Mouse (Mus musculus) lung, postnatal 0 days (tissue): ENCODE data around the gene Herpud1. TPM values are rescaled to one million over a fixed set of nuclear protein-coding genes. Genes with fewer than 3 reads are reported as not detected.

Experiments used
- ATAC-seq: fragments of 200-750 bp; cut with Nextera tagmentation; 2 replicates; pipeline ENCODE4 v1.8.0; 2017; ENCODE audit warnings: moderate library complexity
- DNase-seq: peaks from one replicate; pipeline ENCODE4 v3.0.0-alpha.2; 2016; ENCODE audit warnings: low spot score
- H3K27ac ChIP-seq: fragments of 300-500 bp; sonication (generic); 2 replicates; pipeline ENCODE4 v1.5.1; 2014; ENCODE audit warnings: antibody characterized with exemption, mild to moderate bottlenecking, low read length, mixed read lengths
- H3K27me3 ChIP-seq: fragments of 300-500 bp; sonication (generic); replicated peaks from 2 replicates; pipeline ENCODE4 v1.6.1; 2014; ENCODE audit warnings: low read length, mixed read lengths; ENCODE audit not compliant: insufficient read depth
- H3K36me3 ChIP-seq: fragments of 300-500 bp; sonication (generic); 2 replicates; pipeline ENCODE4 v1.6.1; 2014; ENCODE audit warnings: low read length, mixed read lengths; ENCODE audit not compliant: insufficient read depth
- H3K4me1 ChIP-seq: fragments of 300-500 bp; sonication (generic); 2 replicates; pipeline ENCODE4 v1.6.1; 2014; ENCODE audit warnings: antibody characterized with exemption, low read depth, low read length, mixed read lengths; ENCODE audit not compliant: insufficient read depth
- H3K4me2 ChIP-seq: fragments of 300-500 bp; sonication (generic); replicated peaks from 2 replicates; pipeline ENCODE4 v1.6.1; 2014; ENCODE audit warnings: low read depth, mild to moderate bottlenecking, low read length, moderate library complexity, mixed read lengths
- H3K4me3 ChIP-seq: fragments of 300-500 bp; sonication (generic); 2 replicates; pipeline ENCODE4 v1.5.1; 2014; ENCODE audit warnings: low read depth, low read length
- H3K9ac ChIP-seq: fragments of 300-500 bp; sonication (generic); replicated peaks from 2 replicates; pipeline ENCODE4 v1.6.1; 2014; ENCODE audit warnings: low read depth, mild to moderate bottlenecking
- H3K9me3 ChIP-seq: fragments of 300-500 bp; sonication (generic); 2 replicates; pipeline ENCODE4 v1.6.1; 2016; ENCODE audit warnings: low read length, mixed read lengths
- CTCF ChIP-seq: IDR thresholded peaks from 2 replicates; pipeline ENCODE4 v1.5.1; 2016; ENCODE audit warnings: antibody characterized with exemption, mild to moderate bottlenecking
- EP300 ChIP-seq: IDR thresholded peaks from 2 replicates; pipeline ENCODE4 v1.6.1; 2016; ENCODE audit warnings: antibody characterized with exemption, mild to moderate bottlenecking, control low read depth
- WGBS: fragments of 180-500 bp; shearing (Covaris S2); extraction: QIAGEN DNeasy Blood & Tissue Kit; methylation state at CpG from one replicate; pipeline ENCODE4 v1.1.7; 2014; 5-methylcytosine and 5-hydroxymethylcytosine counted together
- polyA plus RNA-seq: library from polyadenylated mRNA; unstranded; fragments of >200 nt; fragmentation: Nextera tagmentation; extraction: Ambion mirVana; gene quantifications from 2 replicates; pipeline ENCODE4 v1.2.1, GENCODE M21; 2015

The Herpud1 gene
- polyA plus RNA-seq, 1 experiment from 2014 or later: 217 TPM

DNA sequence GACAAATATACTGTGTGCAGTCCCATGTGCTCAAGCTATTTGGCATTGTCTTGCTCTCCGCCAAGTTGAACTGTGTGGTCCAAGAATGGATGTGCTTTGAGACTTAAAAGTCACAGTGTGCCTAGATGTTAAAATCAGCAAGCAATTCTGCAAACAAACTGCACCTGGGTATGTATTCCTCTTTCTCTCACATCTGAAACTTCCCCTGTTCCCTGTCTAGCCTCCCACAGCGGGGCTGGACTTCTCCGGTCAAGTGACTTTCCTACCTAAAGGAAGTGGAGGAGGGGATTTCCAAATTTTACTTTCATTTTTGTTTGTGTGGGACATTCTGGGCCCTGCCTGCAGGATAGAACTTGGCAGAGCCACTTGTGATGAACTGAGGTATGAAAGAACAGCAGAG is 56.9 kb downstream of the Herpud1 start:
- no peak overlapping the region for H3K27ac ChIP-seq
- no peaks in the 10 kb centered on the region for H3K27me3 ChIP-seq
- WGBS: 66% methylated on average over 3 of the region's 3 CpGs
- H3K36me3 ChIP-seq: no peaks in the 10 kb centered on the region
- DNase-seq: no peak
- H3K9me3 ChIP-seq: no peaks in the 10 kb centered on the region
- H3K9ac ChIP-seq: no peak overlapping the region
- H3K4me1 ChIP-seq: no peaks in the 10 kb centered on the region
- no peak overlapping the region for H3K4me3 ChIP-seq
- ATAC-seq: no peak
- TF ChIP-seq CTCF (no peak), EP300 (no peak)
- no peak overlapping the region for H3K4me2 ChIP-seq

DNA sequence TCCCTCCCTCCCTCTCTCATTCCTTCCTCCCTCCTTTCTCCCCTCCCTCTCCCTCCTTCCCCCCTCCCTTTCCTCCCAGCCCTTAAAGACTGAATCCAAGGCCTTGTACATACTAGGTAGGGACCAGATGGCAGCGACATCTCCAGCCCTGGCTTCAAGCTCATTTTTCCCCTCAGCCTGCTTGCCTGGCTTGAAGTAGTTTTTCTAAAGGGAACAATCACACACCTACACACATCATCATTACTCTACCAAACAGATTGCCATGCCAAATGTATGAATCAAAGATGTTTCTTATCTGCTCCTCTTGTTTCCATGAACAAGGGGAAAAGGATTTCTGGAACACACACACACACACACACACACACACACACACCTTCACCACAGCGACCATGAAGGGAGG is 58.2 kb downstream of the Herpud1 start:
- WGBS: 59% methylated on average over 2 of the region's 2 CpGs
- Histone ChIP-seq H3K27ac (no peak overlapping the region), H3K27me3 (no peaks in the 10 kb centered on the region), H3K36me3 (no peaks in the 10 kb centered on the region), H3K4me3 (no peak overlapping the region), H3K4me2 (no peak overlapping the region), H3K4me1 (no peaks in the 10 kb centered on the region), H3K9me3 (no peaks in the 10 kb centered on the region), H3K9ac (no peak overlapping the region)
- ATAC-seq (no peak), DNase-seq (no peak)
- TF ChIP-seq EP300 (no peak), CTCF (no peak)

Other genes starting within 250 kb of the Herpud1 start
- not detected in 2 replicates for gene Mt4, start 249.2 kb upstream of the Herpud1 start, polyA plus RNA-seq
- gene Mt3, start 233.8 kb upstream of the Herpud1 start, polyA plus RNA-seq: 2.6 TPM in 2 replicates
- 143 and 159 TPM in 2 replicates for gene Mt2, start 213.8 kb upstream of the Herpud1 start, polyA plus RNA-seq
- 836 and 858 TPM in 2 replicates for gene Mt1, start 207.4 kb upstream of the Herpud1 start, polyA plus RNA-seq
- gene Nup93, start 171.9 kb upstream of the Herpud1 start, polyA plus RNA-seq: 26.7 and 27.1 TPM in 2 replicates
- 0.11 and 0.12 TPM in 2 replicates for gene Slc12a3, start 57.2 kb upstream of the Herpud1 start, polyA plus RNA-seq
- gene Nlrc5, start 47.9 kb downstream of the Herpud1 start, polyA plus RNA-seq: 0.31 and 0.42 TPM in 2 replicates
- gene Cpne2, start 146.6 kb downstream of the Herpud1 start, polyA plus RNA-seq: 8.6 and 9.2 TPM in 2 replicates
- 19.4 and 21.3 TPM in 2 replicates for gene Rspry1, start 215.5 kb downstream of the Herpud1 start, polyA plus RNA-seq
- gene Fam192a, start 215.6 kb downstream of the Herpud1 start, polyA plus RNA-seq: 40.9 and 47.7 TPM in 2 replicates